Mouse (Mus musculus) cerebellum, adult 11-12 months (tissue): ENCODE measurements around the gene Six2.
"Not testable (repeated sequence)": the region's sequence is repeated elsewhere in the genome, so short reads cannot be mapped to it uniquely, and the experiment has no call there.

ENCODE experiments used
- DNase-seq: peaks from one replicate; pipeline ENCODE4 v3.0.0; 2022

The Six2 gene

GRCm38 (mm10) chr17:85689807-85690319 is 1.8 kb upstream of the Six2 start:
- no peak for DNase-seq

DNA sequence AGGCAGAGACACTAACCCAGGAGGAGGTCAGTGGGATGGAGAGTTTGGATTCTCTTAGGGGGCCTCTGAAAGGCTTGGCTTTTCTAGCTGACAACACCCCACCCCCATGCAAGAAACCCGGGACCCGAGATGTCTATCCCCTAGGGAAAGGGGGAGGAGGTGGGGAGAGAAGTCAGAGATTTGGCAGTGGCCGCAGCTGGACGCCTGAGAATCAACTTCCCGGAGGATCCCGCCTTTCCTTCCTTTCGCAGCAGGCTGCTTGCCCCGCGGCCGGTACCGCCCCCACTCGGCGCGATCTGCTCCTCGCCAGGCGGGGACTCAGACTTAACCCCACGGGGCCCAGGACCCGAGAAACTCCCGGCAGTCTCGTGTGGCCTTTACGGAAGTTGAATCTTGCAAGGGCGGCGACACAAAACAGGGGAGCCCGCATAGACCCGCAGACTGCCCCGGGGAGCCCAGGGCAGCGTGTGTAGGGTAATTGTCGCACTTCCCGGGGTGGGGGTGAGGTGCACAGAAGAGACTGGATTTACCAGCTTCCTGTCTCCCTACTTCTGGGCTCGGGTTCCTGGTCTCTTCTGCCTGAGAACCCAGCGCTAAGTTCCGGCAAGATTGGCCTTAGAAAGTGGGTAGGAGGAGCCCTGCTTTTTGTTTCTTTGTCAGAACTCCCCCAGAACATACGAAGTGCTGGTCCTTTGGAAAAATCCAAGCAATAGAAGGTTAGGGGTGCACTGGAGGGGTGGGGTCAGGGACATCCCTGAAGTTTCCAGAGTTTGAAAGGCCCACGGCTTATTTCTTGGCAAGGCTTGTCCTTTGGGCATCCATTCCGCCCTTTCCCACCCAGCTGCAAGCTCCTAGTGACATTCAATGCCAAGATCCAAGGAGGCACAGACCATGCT is 1.1 kb upstream of the Six2 start:
- no peak for DNase-seq

- no peak for DNase-seq
Measured at GRCm38 (mm10) chr17:85687421-85688235, 446 bp downstream of the Six2 start.

DNA sequence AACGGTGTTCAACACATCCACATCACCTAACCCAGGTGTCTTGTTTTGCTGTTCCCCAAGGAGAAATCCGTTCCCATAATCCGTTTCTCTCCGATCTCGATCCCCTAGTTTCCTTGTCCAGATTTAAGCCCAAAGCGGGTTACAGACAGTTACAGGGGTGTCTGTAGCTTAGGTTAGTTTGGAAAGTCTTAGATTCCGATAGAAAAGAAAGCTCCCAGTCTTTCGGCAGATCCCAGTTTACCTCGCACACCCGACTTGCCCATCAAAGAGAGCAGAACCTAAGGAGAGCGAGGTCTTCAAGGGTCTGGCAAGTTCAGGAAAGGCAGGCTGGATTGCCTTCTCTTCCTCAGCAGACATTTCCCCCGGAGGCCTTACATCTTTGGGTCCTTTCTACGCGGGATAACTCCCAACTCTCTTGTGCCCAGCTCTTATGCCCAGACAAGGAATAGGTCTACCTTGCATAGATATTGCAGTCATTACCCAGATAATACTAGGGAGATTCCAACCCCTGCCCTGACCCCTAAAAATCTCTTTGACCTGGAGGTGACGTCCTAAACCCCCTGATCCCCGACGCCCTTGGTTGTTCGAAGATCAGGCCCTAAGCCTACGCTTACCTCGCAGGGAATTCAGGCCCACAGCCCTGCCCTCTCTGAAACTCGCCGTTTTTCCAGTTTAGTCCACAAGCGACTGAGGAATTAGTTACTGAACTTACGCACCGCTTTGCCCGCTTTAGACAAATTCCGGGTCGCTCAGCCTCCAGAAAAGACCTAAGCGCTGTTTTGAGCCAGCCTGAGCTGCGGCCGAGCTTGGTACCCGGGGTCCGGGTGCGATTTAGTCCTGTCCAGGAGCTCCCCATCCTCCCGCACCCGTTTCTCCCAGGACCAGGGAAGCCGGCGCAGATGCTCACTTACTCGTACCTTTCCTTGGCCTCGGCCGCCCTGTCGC is 1.3 kb downstream of the Six2 start:
- no peak for DNase-seq

- no peak for DNase-seq
Measured at GRCm38 (mm10) chr17:85685689-85686281, 2.3 kb downstream of the Six2 start.

GRCm38 (mm10) chr17:85684841-85685688 is 3.0 kb downstream of the Six2 start:
- DNase-seq: no peak

DNA sequence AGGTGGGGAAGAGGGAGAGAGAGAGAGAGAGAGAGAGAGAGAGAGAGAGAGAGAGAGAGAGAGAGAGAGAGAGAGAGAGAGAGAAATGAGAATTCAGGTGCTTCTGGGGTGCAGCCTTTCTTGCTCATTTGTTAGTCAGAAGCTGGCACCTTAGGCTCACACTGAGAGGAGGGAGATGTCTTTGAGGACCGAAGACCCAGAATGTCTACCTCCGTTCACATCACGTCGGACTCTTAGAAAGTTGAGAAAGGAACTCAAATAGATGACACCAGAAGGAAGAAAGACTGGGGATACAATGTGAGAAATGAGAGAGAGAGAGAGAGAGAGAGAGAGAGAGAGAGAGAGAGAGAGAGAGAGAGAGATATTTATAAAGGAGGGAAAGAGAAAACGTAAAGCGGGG is 3.6 kb downstream of the Six2 start:
- not testable (repeated sequence) for DNase-seq

DNA sequence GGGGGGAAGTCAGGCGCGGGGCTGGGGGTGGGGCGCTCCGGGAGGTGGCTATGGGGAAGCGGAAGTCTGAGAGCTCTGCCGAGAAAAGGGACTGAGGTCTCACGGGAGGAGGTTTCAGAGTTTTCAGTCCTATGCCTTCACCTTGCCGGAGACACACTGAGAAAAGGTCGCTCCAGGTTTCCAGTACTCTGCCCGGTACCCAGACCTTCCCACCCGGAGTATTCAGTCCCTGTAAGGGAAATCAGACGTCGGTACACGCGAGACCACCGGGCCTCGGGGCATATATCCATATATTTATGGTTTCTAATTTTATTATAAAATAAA is 4.1 kb downstream of the Six2 start:
- no peak for DNase-seq

- no peak for DNase-seq
Measured at GRCm38 (mm10) chr17:85683111-85683983, 4.7 kb downstream of the Six2 start.

DNA sequence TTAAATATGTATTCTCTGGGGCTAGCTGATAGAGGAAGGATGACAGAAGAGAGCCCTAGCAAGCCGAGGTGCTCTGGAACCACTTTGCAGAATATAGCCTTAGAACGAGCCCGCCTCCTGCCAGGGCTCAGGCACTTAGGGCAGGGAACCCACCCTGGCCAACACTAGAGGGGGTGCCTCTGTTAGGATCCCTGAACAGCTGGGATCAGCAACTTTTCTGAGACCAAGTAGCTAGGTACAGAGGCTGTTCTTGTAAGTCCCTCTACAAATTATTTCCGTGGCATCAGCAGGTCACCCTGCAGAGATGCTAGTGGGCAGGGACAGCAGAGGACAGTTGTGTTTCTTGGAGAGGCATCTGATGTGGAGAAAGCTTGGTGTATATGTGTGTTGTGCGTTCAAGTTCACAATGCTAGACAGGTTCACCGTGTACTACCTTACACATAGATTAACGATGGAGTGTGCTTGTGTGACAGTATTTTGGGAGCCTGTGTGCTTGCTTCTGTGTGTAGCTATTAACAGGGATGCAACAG is 5.8 kb downstream of the Six2 start:
- no peak for DNase-seq

DNA sequence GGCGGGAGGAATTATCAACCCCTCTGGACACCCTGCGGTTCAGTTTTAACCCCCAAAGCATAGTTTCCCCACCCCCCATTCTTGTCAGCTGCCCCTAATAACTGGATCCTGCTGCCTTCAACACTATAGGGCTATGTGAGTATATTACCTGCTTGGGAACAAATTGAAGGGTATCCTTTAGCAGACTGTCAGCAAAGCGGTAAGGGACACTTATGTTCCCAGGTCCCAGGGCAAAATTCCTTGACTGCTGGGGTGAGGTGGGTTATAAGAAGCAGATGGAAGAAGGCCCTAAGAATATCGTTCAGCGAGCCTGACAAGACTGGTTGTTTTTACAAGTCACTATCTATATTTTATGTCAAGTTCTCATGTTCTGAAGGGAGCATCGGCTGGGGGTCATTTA is 6.3 kb downstream of the Six2 start:
- DNase-seq: no peak

DNA sequence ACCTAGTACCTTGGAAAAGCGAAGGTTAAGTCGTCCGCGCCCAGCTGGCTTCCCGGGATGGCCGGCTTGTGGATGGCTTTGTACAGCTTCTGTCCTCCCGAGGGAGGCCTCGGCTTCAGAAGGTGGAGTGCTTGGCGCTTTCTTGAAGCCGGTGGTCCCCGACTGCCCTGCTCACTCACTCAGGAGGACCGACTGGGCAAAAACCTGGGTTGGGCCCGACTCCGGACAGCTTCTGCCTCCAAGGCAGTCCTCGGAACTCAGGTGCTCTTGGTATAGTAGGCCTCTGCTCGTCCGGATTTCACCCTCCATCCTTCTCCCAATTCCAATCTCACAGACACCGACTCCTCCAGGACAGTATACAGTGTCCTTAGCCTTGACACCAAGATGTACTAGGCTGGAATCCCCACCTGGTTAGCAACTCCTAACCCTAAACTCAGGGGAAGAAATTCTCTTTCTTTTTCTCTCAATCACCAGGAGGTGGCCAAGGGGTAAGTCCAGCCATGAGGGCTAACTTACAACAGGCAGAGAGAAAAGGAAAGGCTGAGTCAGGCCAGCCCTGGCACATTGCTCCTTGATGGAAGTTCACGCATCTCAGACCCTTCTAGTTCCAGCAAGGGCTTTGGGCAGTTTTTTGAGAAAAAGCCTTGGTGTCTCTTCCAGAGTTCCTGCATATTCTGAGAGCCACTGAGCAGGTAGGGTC is 7.1 kb downstream of the Six2 start:
- no peak for DNase-seq

DNA sequence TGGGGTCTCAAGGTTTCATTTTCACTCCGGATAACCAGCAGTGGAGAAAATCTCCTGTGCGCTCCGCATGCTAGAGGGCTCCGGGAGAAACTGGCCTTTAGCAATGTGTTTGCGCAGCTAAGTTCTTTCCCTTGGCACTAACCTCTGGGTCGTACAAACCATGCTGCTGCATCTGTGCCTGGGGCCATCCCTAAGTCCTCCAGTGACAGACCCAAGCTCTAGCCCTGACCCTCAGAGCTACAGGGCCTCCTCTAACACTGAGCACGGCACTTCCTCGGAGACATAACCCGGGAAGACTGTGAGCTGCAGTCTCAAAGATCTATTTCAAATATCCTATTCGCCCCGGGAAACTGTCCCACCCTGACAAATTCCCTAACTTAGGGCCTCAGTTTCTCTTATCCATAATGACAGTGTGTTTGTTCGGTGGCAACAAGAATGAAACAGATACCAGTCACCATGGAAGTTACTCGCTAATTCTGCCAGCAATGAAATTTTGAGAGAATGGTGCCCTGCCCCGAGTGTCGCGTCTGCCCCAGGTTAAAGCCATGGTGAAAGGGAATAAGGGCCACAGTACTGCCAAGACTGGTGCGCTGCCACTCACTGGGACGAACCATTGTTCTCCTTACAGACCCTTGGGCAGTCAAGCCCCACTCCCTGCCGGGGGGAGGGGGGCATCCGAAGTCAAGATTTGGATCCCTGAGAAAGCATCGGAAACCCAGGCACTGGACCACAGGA is 7.8 kb downstream of the Six2 start:
- no peak for DNase-seq

- DNase-seq: no peak
Measured at GRCm38 (mm10) chr17:85679651-85680050, 8.4 kb downstream of the Six2 start.

DNA sequence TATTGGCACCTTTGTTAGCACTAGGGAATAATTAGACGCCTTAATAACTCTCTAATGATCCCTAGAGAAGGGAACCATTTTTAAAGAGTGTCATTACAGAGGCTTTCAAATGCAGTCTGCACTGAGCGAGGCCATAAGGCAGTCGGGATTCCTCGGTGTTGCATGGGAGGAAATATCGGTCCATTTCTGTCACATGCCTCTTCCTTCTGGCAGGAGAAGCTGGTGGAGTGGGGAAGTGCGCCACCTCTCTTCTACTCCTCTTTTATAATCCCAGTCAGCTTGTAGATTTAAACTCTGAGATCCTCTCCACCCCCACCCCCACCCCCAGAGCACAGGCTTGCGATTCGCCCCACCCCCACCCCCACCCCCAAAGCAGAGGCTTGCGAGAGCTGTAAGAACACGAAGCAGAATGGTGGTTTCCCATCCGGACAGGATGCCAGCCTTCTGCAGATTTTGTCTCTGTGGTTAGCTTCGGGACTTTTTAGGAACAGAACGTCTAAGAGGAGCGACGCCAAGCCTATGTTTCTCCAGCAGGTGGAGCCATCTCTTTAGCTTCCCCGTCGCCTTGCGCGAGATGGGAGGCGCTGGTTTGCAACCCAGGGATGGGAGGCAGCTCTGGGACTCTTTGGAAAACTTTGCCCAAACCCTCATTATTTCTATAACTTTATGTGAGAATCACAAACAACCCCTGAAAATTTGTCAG is 23.3 kb downstream of the Six2 start:
- DNase-seq: peak; percentile 60

- DNase-seq: no peak
Measured at GRCm38 (mm10) chr17:85664202-85664601, 23.9 kb downstream of the Six2 start.

DNA sequence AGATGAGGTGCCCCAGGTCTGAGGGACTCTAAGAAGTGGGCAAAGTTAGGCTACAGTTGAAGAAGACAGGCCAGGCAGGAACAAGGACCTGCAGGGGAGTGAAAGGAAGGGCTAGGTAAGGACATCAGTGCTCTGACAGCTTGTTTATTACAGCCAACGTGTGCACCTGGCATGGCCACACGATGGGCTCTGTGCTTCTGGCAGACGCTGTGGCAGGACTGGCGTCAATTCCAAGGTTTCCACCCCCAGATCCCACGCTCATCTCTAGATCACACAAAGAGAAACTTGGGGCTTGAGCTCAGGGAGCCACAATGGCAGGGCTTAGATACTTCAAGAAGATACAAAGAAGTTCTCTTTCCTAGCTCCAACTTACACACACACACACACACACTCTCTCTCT is 26.6 kb downstream of the Six2 start:
- DNase-seq: peak; percentile 45

DNA sequence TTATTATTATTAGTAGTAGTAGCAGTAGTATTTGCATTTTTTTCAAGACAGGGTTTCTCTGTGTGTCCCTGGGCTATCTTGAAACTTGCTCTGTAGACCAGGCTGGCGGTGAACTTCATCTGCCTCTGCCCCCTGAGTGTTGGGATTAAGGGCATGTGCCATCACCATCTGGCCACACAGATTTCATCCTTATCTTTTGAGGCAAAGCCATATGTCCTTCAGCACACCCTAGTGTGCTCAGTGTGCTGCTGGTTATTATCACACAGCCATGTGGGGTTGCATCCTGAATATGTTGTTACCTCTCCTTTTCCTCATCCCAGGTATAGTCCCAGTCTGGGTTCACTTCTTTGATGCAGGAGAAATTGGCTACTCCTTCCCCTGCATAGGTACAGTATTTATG is 28.1 kb downstream of the Six2 start:
- DNase-seq: peak; percentile 45
